Mouse (Mus musculus): ENCODE data around the gene Zbtb16. TPM values are rescaled to one million over a fixed set of nuclear protein-coding genes. Genes with fewer than 3 reads are reported as not detected.

Zbtb16 gene
- polyA plus RNA-seq, 1 experiment: not detected

- Histone ChIP-seq H3ac (ENCODE audit: control insufficient read depth, insufficient read length) (no peak overlapping the region), H3K27me3 (ENCODE audit: control insufficient read depth, insufficient read depth, insufficient read length) (peaks cover 21% of the 10 kb centered on the region), H3K79me2 (ENCODE audit: control insufficient read depth, insufficient read depth) (no peaks in the 10 kb centered on the region), H3K36me3 (ENCODE audit: control insufficient read depth, insufficient read depth) (no peaks in the 10 kb centered on the region), H3K4me2 (ENCODE audit: low read depth) (no peak overlapping the region), H3K4me3 (no peak overlapping the region)
- TF ChIP-seq REST (IDR thresholded peaks at IDR 0.05; ENCODE audit: insufficient read depth, insufficient read length) (no peak), MAX (IDR thresholded peaks at IDR 0.05; ENCODE audit: low read depth) (no peak), TCF3 (IDR thresholded peaks at IDR 0.05; ENCODE audit: insufficient read length, low read depth) (no peak), TCF12 (IDR thresholded peaks at IDR 0.05; ENCODE audit: insufficient read depth, poor library complexity, severe bottlenecking) (no peak), CEBPB (IDR thresholded peaks at IDR 0.05; ENCODE audit: insufficient read depth, poor library complexity, severe bottlenecking) (no peak), USF1 (IDR thresholded peaks at IDR 0.05; ENCODE audit: low read depth) (no peak), POLR2AphosphoS2 (IDR thresholded peaks at IDR 0.05; ENCODE audit: insufficient read length, low read depth) (no peak), SRF (IDR thresholded peaks at IDR 0.05; ENCODE audit: control insufficient read depth, insufficient read length, low read depth) (no peak), E2F4 (IDR thresholded peaks at IDR 0.05; ENCODE audit: insufficient read depth) (no peak)
Measured at GRCm38 (mm10) chr9:48645648-48646126, 190.3 kb downstream of the Zbtb16 start.

DNA sequence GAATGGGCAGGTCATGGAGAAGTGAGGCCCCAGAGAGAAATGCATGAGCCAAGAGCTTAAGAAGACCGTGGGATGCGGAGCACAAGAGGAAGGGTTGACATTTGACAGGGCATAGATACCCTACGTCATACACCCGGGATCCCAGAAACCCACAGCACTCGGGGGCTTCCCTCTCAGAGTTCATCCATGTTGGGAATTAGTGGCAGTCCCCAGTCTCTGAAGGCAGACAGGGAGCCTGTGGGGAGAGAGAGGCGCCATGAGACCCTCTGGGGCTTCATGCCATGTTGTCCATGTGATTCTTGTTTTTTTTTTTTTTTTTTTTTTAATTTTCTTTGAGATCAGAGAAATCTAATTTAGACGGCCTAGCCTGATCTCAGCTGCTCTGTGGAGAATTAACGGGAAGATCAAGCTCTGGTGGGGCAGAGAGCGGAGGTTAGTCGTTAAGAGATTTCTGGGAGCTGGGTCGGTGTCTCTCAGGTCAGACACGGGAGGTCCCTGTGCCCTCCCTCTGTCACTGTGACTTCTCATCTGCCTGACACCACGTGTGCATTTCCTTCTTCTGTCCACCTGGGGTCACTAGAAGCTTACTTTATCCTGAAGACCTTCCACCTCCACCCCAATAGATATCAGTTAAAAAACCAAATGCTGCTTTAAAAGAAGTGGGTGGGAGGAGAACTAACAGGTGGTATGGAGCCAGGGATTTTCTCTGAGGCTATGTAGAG, 190.9 kb downstream of the Zbtb16 start:
- Histone ChIP-seq H3K36me3 (ENCODE audit: control insufficient read depth, insufficient read depth) (no peaks in the 10 kb centered on the region), H3K79me2 (ENCODE audit: control insufficient read depth, insufficient read depth) (no peaks in the 10 kb centered on the region), H3ac (ENCODE audit: control insufficient read depth, insufficient read length) (no peak overlapping the region), H3K27me3 (ENCODE audit: control insufficient read depth, insufficient read depth, insufficient read length) (peaks cover 17% of the 10 kb centered on the region), H3K4me3 (no peak overlapping the region), H3K4me2 (ENCODE audit: low read depth) (no peak overlapping the region)
- TF ChIP-seq POLR2AphosphoS2 (IDR thresholded peaks at IDR 0.05; ENCODE audit: insufficient read length, low read depth) (no peak), MAX (IDR thresholded peaks at IDR 0.05; ENCODE audit: low read depth) (no peak)

DNA sequence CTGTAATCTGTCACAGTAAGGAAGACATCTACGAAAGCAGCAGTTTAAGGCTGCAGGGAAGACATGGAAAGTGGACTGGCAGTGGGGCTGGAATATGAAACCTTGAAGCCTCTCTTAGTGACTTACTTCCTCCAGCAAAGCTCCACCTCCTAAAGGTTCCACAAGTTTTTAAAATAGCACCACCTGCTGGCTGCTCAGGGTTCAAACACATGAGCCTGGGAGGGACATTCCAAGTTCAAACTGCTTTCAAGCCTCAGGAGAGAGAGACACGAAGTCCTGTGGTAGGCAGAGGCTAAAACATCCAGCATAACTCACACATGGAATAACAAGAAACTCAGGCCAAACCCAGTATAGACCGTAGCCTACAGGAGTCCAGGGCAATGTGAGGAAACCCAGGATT, 191.6 kb downstream of the Zbtb16 start:
- Histone ChIP-seq H3K79me2 (ENCODE audit: control insufficient read depth, insufficient read depth) (no peaks in the 10 kb centered on the region), H3ac (ENCODE audit: control insufficient read depth, insufficient read length) (no peak overlapping the region), H3K4me2 (ENCODE audit: low read depth) (no peak overlapping the region), H3K27me3 (ENCODE audit: control insufficient read depth, insufficient read depth, insufficient read length) (peaks cover 17% of the 10 kb centered on the region), H3K4me3 (no peak overlapping the region), H3K36me3 (ENCODE audit: control insufficient read depth, insufficient read depth) (no peaks in the 10 kb centered on the region)
- TF ChIP-seq TCF12 (IDR thresholded peaks at IDR 0.05; ENCODE audit: insufficient read depth, poor library complexity, severe bottlenecking) (no peak), REST (IDR thresholded peaks at IDR 0.05; ENCODE audit: insufficient read depth, insufficient read length) (no peak), POLR2A (IDR thresholded peaks at IDR 0.05; ENCODE audit: insufficient read length, low read depth) (no peak), MYOD1 (IDR thresholded peaks at IDR 0.05; ENCODE audit: control insufficient read depth in 1 of 3, insufficient read length in 2 of 3, low read depth in 2 of 3) (no peak)

- no peaks in the 10 kb centered on the region for H3K27me3 ChIP-seq (ENCODE audit: control insufficient read depth, insufficient read depth, insufficient read length)
Measured at GRCm38 (mm10) chr9:48641636-48642035, 194.4 kb downstream of the Zbtb16 start.

DNA sequence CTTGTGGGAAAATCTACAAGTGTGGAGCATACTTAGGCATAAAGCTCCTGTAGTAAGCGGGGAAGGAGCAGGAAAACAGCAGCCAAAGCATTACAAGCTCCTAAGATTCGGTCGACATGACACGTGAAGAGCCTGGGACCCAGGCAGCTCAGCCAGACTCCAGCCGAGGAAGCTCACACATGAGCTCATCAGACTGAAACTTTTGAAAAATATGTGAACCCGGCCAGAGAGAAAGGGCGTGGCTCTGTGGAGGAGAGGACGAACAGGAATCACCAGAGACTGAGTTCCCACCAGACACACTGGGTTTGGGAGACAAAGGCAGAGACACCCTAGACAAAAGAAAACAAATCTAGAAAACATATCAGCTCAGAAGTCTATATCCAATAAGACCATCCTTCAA, 195.1 kb downstream of the Zbtb16 start:
- Histone ChIP-seq H3ac (ENCODE audit: control insufficient read depth, insufficient read length) (no peak overlapping the region), H3K27me3 (ENCODE audit: control insufficient read depth, insufficient read depth, insufficient read length) (no peaks in the 10 kb centered on the region), H3K4me2 (ENCODE audit: low read depth) (no peak overlapping the region), H3K36me3 (ENCODE audit: control insufficient read depth, insufficient read depth) (no peaks in the 10 kb centered on the region), H3K79me2 (ENCODE audit: control insufficient read depth, insufficient read depth) (no peaks in the 10 kb centered on the region), H3K4me3 (no peak overlapping the region)
- TF ChIP-seq TCF12 (IDR thresholded peaks at IDR 0.05; ENCODE audit: insufficient read depth, poor library complexity, severe bottlenecking): no peak
- TF ChIP-seq MYOG (IDR thresholded peaks at IDR 0.05; ENCODE audit: control insufficient read depth in 1 of 3, insufficient read depth in 1 of 3, insufficient read length in 2 of 3, low read depth in 2 of 3): no peak

More at GRCm38 (mm10) chr9:48641636-48642035, 194.4 kb downstream of the Zbtb16 start:
- Histone ChIP-seq H3K79me2 (ENCODE audit: control insufficient read depth, insufficient read depth) (no peaks in the 10 kb centered on the region), H3ac (ENCODE audit: control insufficient read depth, insufficient read length) (no peak overlapping the region), H3K4me3 (no peak overlapping the region), H3K36me3 (ENCODE audit: control insufficient read depth, insufficient read depth) (no peaks in the 10 kb centered on the region), H3K4me2 (ENCODE audit: low read depth) (no peak overlapping the region)
- no peak for TF ChIP-seq TCF3 (IDR thresholded peaks at IDR 0.05; ENCODE audit: insufficient read length, low read depth)
- TF ChIP-seq TCF12 (IDR thresholded peaks at IDR 0.05; ENCODE audit: insufficient read depth, poor library complexity, severe bottlenecking): no peak
- TF ChIP-seq SRF (IDR thresholded peaks at IDR 0.05; ENCODE audit: control insufficient read depth, insufficient read length, low read depth): no peak
- TF ChIP-seq CEBPB (IDR thresholded peaks at IDR 0.05; ENCODE audit: insufficient read depth, poor library complexity, severe bottlenecking): no peak
- TF ChIP-seq POLR2AphosphoS2 (IDR thresholded peaks at IDR 0.05; ENCODE audit: insufficient read length, low read depth): no peak
- TF ChIP-seq MYOG (IDR thresholded peaks at IDR 0.05; ENCODE audit: control insufficient read depth in 1 of 3, insufficient read depth in 1 of 3, insufficient read length in 2 of 3, low read depth in 2 of 3): no peak
